In the genomic region with DNA sequence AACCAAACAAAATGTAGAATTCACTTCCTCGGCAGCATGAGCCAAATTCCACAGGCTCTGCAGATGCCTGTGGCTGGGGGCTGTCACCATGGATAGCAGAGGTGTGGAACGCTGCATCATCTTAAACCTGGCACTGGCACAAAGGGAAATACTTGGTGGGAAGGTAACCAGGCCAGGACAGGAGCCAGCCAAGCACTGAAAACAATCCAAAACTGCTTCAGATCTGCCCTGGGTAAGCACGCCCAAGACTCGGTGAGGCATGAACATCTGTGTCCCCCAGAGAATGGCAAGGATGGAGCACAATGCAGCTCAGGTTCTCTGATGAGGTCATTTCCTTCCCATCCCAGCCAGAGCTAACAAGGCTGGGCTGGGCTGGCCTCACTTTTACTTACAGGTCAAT, we compare ENCODE assay signal across 8 mouse cellular contexts. TPM values are rescaled to one million over a fixed set of nuclear protein-coding genes. Genes with fewer than 3 reads are reported as not detected.
DNase-seq lines count a peak whose midpoint lies in the region; ATAC-seq and TF ChIP-seq lines count a peak whose summit lies in the region.

No protein-coding gene starts in this region.

- peak; percentile 53 for DNase-seq in lung, embryonic 14.5 days
- no peak for DNase-seq in lung, postnatal 14 days
- DNase-seq in heart, postnatal 25 days (ENCODE audit: low spot score) = peak; percentile 42
- no peak for DNase-seq in limb, embryonic 11.5 days (ENCODE audit: low spot score)
- no peak for DNase-seq in right cerebral cortex, postnatal 14 days

- no peaks in the 10 kb centered on the region for H3K9me3 ChIP-seq in lung, embryonic 14.5 days (ENCODE audit: low read depth, low read length)
- H3K9me3 ChIP-seq in embryonic facial prominence, embryonic 13.5 days = no peaks in the 10 kb centered on the region
- no peaks in the 10 kb centered on the region for H3K9me3 ChIP-seq in limb, embryonic 11.5 days (ENCODE audit: control insufficient read depth, low read length)
- H3K9me3 ChIP-seq in stomach, embryonic 16.5 days (replicated peaks; ENCODE audit: control insufficient read depth, low read length) = no peaks in the 10 kb centered on the region

- no peaks in the 10 kb centered on the region for H3K36me3 ChIP-seq in lung, embryonic 14.5 days (ENCODE audit: insufficient read depth)
- H3K36me3 ChIP-seq in embryonic facial prominence, embryonic 13.5 days = no peaks in the 10 kb centered on the region
- H3K36me3 ChIP-seq in limb, embryonic 11.5 days (ENCODE audit: control insufficient read depth, insufficient read depth, low read length) = no peaks in the 10 kb centered on the region
- no peaks in the 10 kb centered on the region for H3K36me3 ChIP-seq in stomach, embryonic 16.5 days (ENCODE audit: control insufficient read depth, insufficient read depth, low read length)

- TF ChIP-seq CTCF in lung, embryonic 14.5 days (IDR thresholded peaks at IDR 0.05; ENCODE audit: low read depth) = no peak

- ATAC-seq in lung, embryonic 14.5 days (ENCODE audit: insufficient read depth) = peak; percentile 73
- 0 out of 2 replicates have a peak, but pooled peaks have one; percentile 65 for ATAC-seq in embryonic facial prominence, embryonic 13.5 days (ENCODE audit: insufficient number of reproducible peaks, insufficient read depth, low FRiP score, low TSS enrichment, low read depth)
- peak; percentile 40; the same call in 1 of the 2 replicates for ATAC-seq in limb, embryonic 11.5 days (ENCODE audit: insufficient number of reproducible peaks, low FRiP score, low TSS enrichment, low read depth)
- ATAC-seq in stomach, embryonic 16.5 days (ENCODE audit: insufficient read depth, low FRiP score) = peak; percentile 61; the same call in 1 of the 2 replicates
- ATAC-seq in granulocyte monocyte progenitor cell, adult 5-6 weeks (replicated peaks; ENCODE audit: poor library complexity, severe bottlenecking) = no peak

- intact Hi-C loops in heart, postnatal 25 days (cut with DNase I) = no loop called here

- H3K4me2 ChIP-seq in lung, embryonic 14.5 days = no peak overlapping the region
- H3K4me2 ChIP-seq in embryonic facial prominence, embryonic 13.5 days = peak overlapping the region; percentile 19
- H3K4me2 ChIP-seq in limb, embryonic 11.5 days (ENCODE audit: low read depth, severe bottlenecking) = no peak overlapping the region
- H3K4me2 ChIP-seq in stomach, embryonic 16.5 days (ENCODE audit: low read depth, low read length) = no peak overlapping the region

- H3K27ac ChIP-seq in lung, embryonic 14.5 days (ENCODE audit: low read depth) = peak overlapping the region; percentile 58; the same call in 1 of the 2 replicates
- H3K27ac ChIP-seq in embryonic facial prominence, embryonic 13.5 days = peak overlapping the region; percentile 89
- 0 out of 2 replicates have a peak overlapping the region, but pooled peaks have one; percentile 3 for H3K27ac ChIP-seq in limb, embryonic 11.5 days (replicated peaks; ENCODE audit: low read depth, low read length)
- H3K27ac ChIP-seq in stomach, embryonic 16.5 days (ENCODE audit: low read length) = peak overlapping the region; percentile 66

- H3K27me3 ChIP-seq in lung, embryonic 14.5 days (ENCODE audit: insufficient read depth, low read length) = no peaks in the 10 kb centered on the region
- H3K27me3 ChIP-seq in embryonic facial prominence, embryonic 13.5 days = no peaks in the 10 kb centered on the region
- no peaks in the 10 kb centered on the region for H3K27me3 ChIP-seq in limb, embryonic 11.5 days (ENCODE audit: control insufficient read depth, insufficient read depth, low read length)
- H3K27me3 ChIP-seq in stomach, embryonic 16.5 days (ENCODE audit: control insufficient read depth, insufficient read depth, low read length) = no peaks in the 10 kb centered on the region

- WGBS in lung, embryonic 14.5 days = 25% methylated on average over 4 of the region's 4 CpGs
- WGBS in embryonic facial prominence, embryonic 13.5 days = 13% methylated on average over 4 of the region's 4 CpGs
- WGBS in limb, embryonic 11.5 days = 64% methylated on average over 4 of the region's 4 CpGs
- 31% methylated on average over 4 of the region's 4 CpGs for WGBS in stomach, embryonic 16.5 days

- no peak overlapping the region for H3K4me3 ChIP-seq in lung, embryonic 14.5 days (ENCODE audit: low read depth, low read length)
- H3K4me3 ChIP-seq in embryonic facial prominence, embryonic 13.5 days = no peak overlapping the region
- H3K4me3 ChIP-seq in limb, embryonic 11.5 days (ENCODE audit: low read depth, low read length) = no peak overlapping the region
- no peak overlapping the region for H3K4me3 ChIP-seq in stomach, embryonic 16.5 days (replicated peaks; ENCODE audit: low read length)

- H3K9ac ChIP-seq in lung, embryonic 14.5 days = no peak overlapping the region
- H3K9ac ChIP-seq in embryonic facial prominence, embryonic 13.5 days = no peak overlapping the region
- H3K9ac ChIP-seq in limb, embryonic 11.5 days (ENCODE audit: low read length) = no peak overlapping the region
- H3K9ac ChIP-seq in stomach, embryonic 16.5 days (ENCODE audit: low read length) = no peak overlapping the region

- H3K4me1 ChIP-seq in lung, embryonic 14.5 days (ENCODE audit: insufficient read depth) = peaks cover 14% of the 10 kb centered on the region
- peaks cover 24% of the 10 kb centered on the region for H3K4me1 ChIP-seq in embryonic facial prominence, embryonic 13.5 days
- H3K4me1 ChIP-seq in limb, embryonic 11.5 days (ENCODE audit: control insufficient read depth, insufficient read depth, low read length) = no peaks in the 10 kb centered on the region
- H3K4me1 ChIP-seq in stomach, embryonic 16.5 days (ENCODE audit: control insufficient read depth, insufficient read depth, low read length) = peaks cover 14% of the 10 kb centered on the region

RNA-seq across cellular contexts. Expression of a gene that starts 43.6 kb away (rescaled TPM):
- 51.3 and 52.3 TPM in 2 replicates for polyA plus RNA-seq in lung, embryonic 14.5 days (2014; fragmentation: Nextera tagmentation; extraction: Ambion mirVana)
- 27.0 and 33.3 TPM in 2 replicates for polyA plus RNA-seq in embryonic facial prominence, embryonic 13.5 days (2015; fragmentation: Nextera tagmentation; extraction: Ambion mirVana)
- total RNA-seq in heart, postnatal 25 days (2021) = 10 to 100 TPM; 35.7 to 37.0 TPM
- 14.8 and 15.1 TPM in 2 replicates for polyA plus RNA-seq in limb, embryonic 11.5 days (2014; fragmentation: Nextera tagmentation; extraction: Ambion mirVana)
- polyA plus RNA-seq in stomach, embryonic 16.5 days (2015; fragmentation: Nextera tagmentation; extraction: Ambion mirVana) = 33.8 and 35.1 TPM in 2 replicates
- 6.8 and 9.5 TPM in 2 replicates for total RNA-seq in granulocyte monocyte progenitor cell, adult 5-6 weeks (2014; fragmentation: Nextera tagmentation)
- 4.3 and 6.5 TPM in 2 replicates for total RNA-seq in granulocyte monocyte progenitor cell, adult 5-6 weeks (2017)

Comparison
In these comparisons a context has a peak if more than half of its experiments do, and no peak if none do; other contexts are left out.
1. DNase-seq: peak in lung, embryonic 14.5 days (single experiment) and heart, postnatal 25 days (single experiment); none in lung, postnatal 14 days (single experiment), limb, embryonic 11.5 days (single experiment) and right cerebral cortex, postnatal 14 days (single experiment).
2. H3K27ac ChIP-seq: peak in every context shown above with its lines; median percentile 89 in embryonic facial prominence, embryonic 13.5 days; 66 in stomach, embryonic 16.5 days; 58 in lung, embryonic 14.5 days; 3 in limb, embryonic 11.5 days.